Mouse (Mus musculus) limb, embryonic 13.5 days (tissue): Measurements from ENCODE around the gene Adamtsl1. TPM values are rescaled to one million over a fixed set of nuclear protein-coding genes. Genes with fewer than 3 reads are reported as not detected.

Experiments used
- ATAC-seq: fragments of 200-750 bp; cut with Nextera tagmentation; 2 replicates; pipeline ENCODE4 v1.8.0; 2017; ENCODE audit warnings: low read depth, moderate number of reproducible peaks, moderate TSS enrichment; ENCODE audit not compliant: low FRiP score
- H3K27ac ChIP-seq: fragments of 300-500 bp; sonication (generic); 2 replicates; pipeline ENCODE4 v1.5.1; 2015; ENCODE audit warnings: inconsistent platforms, mild to moderate bottlenecking, moderate library complexity
- H3K27me3 ChIP-seq: fragments of 300-500 bp; sonication (generic); 2 replicates; pipeline ENCODE4 v1.6.1; 2015; ENCODE audit warnings: mild to moderate bottlenecking, inconsistent platforms
- H3K36me3 ChIP-seq: fragments of 300-500 bp; sonication (generic); 2 replicates; pipeline ENCODE4 v1.6.1; 2015; ENCODE audit warnings: inconsistent platforms, mild to moderate bottlenecking, moderate library complexity
- H3K4me1 ChIP-seq: fragments of 300-500 bp; sonication (generic); 2 replicates; pipeline ENCODE4 v1.6.1; 2015; ENCODE audit warnings: inconsistent platforms
- H3K4me2 ChIP-seq: fragments of 300-500 bp; sonication (generic); replicated peaks from 2 replicates; pipeline ENCODE4 v1.6.1; 2015; ENCODE audit warnings: inconsistent platforms, mild to moderate bottlenecking, moderate library complexity
- H3K4me3 ChIP-seq: fragments of 300-500 bp; sonication (generic); 2 replicates; pipeline ENCODE4 v1.5.1; 2015; ENCODE audit warnings: moderate library complexity, mild to moderate bottlenecking, inconsistent platforms
- H3K9ac ChIP-seq: fragments of 300-500 bp; sonication (generic); 2 replicates; pipeline ENCODE4 v1.6.1; 2015; ENCODE audit warnings: mild to moderate bottlenecking, inconsistent platforms
- H3K9me3 ChIP-seq: fragments of 300-500 bp; sonication (generic); 2 replicates; pipeline ENCODE4 v1.6.1; 2016; ENCODE audit warnings: inconsistent platforms
- WGBS: fragments of 180-500 bp; shearing (Covaris S2); methylation state at CpG from one replicate; pipeline ENCODE4 v1.1.7; 2015; 5-methylcytosine and 5-hydroxymethylcytosine counted together
- polyA plus RNA-seq: library from polyadenylated mRNA; unstranded; fragments of >200 nt; fragmentation: Nextera tagmentation; extraction: Ambion mirVana; gene quantifications from 2 replicates; pipeline ENCODE4 v1.2.1, GENCODE M21; 2015

The Adamtsl1 gene
- polyA plus RNA-seq, 1 experiment from 2014 or later = 53.2 TPM

DNA sequence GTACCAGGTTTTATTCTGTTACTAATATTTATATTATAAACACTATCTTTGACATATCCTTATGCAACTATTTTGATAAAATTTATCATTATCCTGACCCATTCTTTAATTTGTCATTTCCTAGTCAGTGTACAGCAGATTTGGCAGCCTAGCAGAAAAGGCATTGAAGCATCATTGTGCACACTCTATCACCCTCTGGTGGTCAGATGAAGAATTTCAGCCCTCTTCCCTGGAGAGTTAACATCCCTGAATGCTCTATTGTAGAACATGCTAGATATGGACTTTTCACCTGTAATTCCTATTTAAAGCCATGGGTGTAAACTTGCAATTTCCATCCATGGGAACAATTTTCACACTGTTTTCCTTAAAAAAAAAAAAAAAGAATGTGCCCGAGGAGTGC, 305.2 kb downstream of the Adamtsl1 start:
- no peak overlapping the region for H3K9ac ChIP-seq
- H3K4me1 ChIP-seq = no peaks in the 10 kb centered on the region
- ATAC-seq = no peak
- no peaks in the 10 kb centered on the region for H3K27me3 ChIP-seq
- H3K4me2 ChIP-seq = no peak overlapping the region
- 80% methylated on average over 1 of the region's 1 CpGs for WGBS
- no peaks in the 10 kb centered on the region; the same call in 1 of the 2 replicates for H3K9me3 ChIP-seq
- no peak overlapping the region for H3K27ac ChIP-seq
- no peak overlapping the region for H3K4me3 ChIP-seq
- H3K36me3 ChIP-seq = no peaks in the 10 kb centered on the region

DNA sequence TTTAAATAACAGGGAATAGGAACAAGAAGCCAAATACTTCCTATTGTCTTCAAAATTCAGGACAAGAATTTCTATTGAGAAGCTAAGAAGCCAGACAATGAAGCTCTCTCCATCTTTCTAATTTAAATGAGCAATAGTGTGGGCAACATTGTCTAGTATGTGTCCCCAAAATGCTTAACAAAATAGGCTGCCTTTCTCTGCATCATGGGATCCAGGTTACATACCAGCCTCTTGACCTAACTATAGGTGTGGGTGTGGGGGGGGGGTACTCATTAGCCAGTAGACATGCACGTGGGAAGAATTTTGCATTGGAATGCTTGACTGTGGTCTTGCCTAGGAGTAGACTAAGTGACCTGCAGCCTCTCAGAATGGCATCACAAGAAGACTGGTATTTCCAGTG, 305.9 kb downstream of the Adamtsl1 start:
- no peak for ATAC-seq
- Histone ChIP-seq H3K9me3 (no peaks in the 10 kb centered on the region; the same call in 1 of the 2 replicates), H3K9ac (no peak overlapping the region), H3K4me1 (no peaks in the 10 kb centered on the region), H3K27me3 (no peaks in the 10 kb centered on the region), H3K4me2 (no peak overlapping the region), H3K27ac (no peak overlapping the region), H3K4me3 (no peak overlapping the region), H3K36me3 (no peaks in the 10 kb centered on the region)
- 35% methylated on average over 1 of the region's 1 CpGs for WGBS

DNA sequence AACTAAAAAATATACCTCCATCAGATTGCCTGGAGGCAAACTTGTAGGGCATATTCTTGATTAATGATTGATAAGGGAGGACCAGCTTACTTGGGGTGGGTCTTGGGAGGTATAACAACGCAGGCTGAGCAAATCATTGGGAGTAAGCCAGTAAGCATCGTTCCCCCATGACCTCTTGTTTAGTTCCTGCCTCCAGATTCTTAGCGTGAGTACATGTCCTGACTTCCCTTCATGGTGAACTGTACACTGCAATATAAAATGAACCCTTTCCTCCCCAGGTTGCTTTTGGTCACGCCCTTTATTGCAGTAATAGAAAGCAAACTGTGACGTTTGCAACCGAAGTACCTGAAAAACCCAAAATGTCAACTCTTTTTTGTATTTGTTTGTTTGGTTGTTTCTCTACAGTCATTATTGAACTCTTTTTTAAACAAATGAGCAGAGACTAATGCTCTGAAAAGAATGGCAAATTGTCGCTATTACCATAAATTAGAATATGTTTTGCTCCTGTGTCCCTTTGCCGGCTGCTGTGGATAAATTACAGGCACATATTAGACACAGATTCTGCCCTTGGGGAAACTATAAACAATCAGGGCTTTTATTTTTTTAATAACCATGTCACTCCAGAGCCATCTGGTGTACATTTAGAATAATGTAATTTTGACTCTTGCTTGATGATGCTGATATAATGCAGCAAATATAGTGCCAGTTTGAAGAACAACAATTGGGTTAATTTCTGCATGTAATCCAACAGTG, 310.2 kb downstream of the Adamtsl1 start:
- 47% methylated on average over 8 of the region's 8 CpGs for WGBS
- H3K9ac ChIP-seq = no peak overlapping the region
- H3K4me2 ChIP-seq = no peak overlapping the region
- H3K27ac ChIP-seq = no peak overlapping the region
- no peaks in the 10 kb centered on the region for H3K4me1 ChIP-seq
- H3K4me3 ChIP-seq = no peak overlapping the region
- no peaks in the 10 kb centered on the region; the same call in 1 of the 2 replicates for H3K9me3 ChIP-seq
- H3K27me3 ChIP-seq = no peaks in the 10 kb centered on the region
- ATAC-seq = no peak
- H3K36me3 ChIP-seq = no peaks in the 10 kb centered on the region

DNA sequence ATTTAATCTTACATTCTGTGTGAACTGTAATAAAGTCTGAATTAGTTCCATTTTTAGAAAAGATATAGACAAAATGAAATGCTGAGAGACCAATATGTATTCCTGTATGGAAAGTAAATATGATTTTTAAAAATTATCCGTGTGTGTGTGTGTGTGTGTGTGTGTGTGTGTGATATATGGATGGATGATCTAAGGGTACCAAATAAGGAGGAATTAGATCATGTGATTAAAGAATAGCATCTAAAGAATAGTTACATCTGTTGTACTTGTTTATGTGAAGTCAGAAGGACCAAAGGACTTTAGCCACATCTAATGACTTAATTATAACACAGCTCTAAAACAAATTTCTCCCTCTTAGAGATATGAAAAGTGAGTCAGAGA, 310.7 kb downstream of the Adamtsl1 start:
- no peak overlapping the region for H3K9ac ChIP-seq
- H3K27me3 ChIP-seq = no peaks in the 10 kb centered on the region
- H3K27ac ChIP-seq = no peak overlapping the region
- H3K4me3 ChIP-seq = no peak overlapping the region
- no peak overlapping the region for H3K4me2 ChIP-seq
- H3K4me1 ChIP-seq = no peaks in the 10 kb centered on the region
- no peaks in the 10 kb centered on the region for H3K36me3 ChIP-seq
- 66% methylated on average over 1 of the region's 1 CpGs for WGBS
- no peaks in the 10 kb centered on the region; the same call in 1 of the 2 replicates for H3K9me3 ChIP-seq
- ATAC-seq = no peak

DNA sequence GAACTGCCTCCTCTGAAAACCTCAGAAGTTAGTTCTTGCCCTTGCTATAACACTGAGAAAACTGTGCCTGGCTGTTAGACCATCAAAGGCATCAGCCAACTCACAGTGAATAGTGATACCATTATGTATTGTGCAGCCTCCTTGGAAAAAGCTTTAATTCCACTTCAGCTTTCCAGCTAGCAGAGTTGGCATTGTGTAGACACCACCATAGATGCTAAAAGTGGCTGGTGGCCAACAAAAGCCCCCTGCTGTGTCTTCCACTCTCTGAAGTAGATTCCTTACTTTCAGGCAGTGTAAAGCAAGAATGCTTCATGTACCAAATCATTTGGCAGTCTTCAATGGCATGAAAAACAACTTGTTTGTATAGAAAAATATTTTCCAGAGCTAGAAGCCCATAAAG, 323.1 kb downstream of the Adamtsl1 start:
- ATAC-seq = peak; percentile 57; the same call in 1 of the 2 replicates
- Histone ChIP-seq H3K9ac (no peak overlapping the region), H3K27ac (no peak overlapping the region; the same call in 1 of the 2 replicates), H3K9me3 (no peaks in the 10 kb centered on the region), H3K36me3 (no peaks in the 10 kb centered on the region), H3K4me2 (no peak overlapping the region), H3K27me3 (no peaks in the 10 kb centered on the region), H3K4me1 (peaks cover 31% of the 10 kb centered on the region), H3K4me3 (no peak overlapping the region)

DNA sequence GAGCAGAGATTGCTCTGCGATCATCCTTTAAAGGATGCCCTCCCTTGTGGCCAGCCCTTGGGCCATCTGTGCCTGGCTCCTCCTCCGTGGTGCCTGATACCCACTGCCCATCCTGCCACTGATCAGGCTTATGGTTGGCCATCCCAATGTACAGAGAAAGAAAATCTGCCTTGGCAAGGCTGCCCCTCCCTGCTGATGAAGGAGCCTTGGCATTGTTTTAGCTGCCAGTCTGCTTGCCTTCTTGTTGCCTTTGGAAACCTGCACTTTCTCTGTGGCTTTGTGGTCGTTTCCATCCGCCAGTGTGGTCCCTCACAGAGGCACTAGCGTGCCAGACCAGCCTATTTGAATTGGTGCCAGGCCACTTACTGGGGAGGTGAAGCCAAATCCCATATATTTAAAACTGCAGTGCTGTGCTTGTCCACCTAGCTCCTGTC, 323.6 kb downstream of the Adamtsl1 start:
- WGBS = 34% methylated on average over 5 of the region's 5 CpGs

DNA sequence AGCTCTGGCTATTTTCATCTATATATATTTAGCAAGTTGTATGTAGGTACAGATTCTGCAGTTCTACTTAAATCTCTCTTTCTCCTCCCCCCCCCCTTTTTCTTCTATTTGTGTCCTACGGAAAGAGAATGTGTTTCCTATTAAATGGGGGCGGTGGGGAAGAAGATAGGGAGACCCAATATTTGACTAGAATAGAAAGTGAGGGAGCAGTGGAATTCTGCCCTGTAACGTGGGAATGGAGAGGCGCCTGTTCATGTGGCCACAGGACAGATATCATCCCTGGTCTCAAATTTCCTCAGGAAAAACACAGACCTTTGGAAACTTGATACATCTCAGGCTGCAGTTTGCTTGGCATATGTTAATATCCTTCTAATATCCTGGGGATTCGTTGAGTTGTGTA, 324.1 kb downstream of the Adamtsl1 start:
- ATAC-seq = peak; percentile 29; the same call in 1 of the 2 replicates
- peak overlapping the region; percentile 21 for H3K4me2 ChIP-seq
- H3K9ac ChIP-seq = no peak overlapping the region
- H3K27ac ChIP-seq = no peak overlapping the region
- no peaks in the 10 kb centered on the region for H3K36me3 ChIP-seq
- WGBS = 35% methylated on average over 5 of the region's 5 CpGs
- no peaks in the 10 kb centered on the region for H3K27me3 ChIP-seq
- H3K9me3 ChIP-seq = no peaks in the 10 kb centered on the region
- peaks cover 34% of the 10 kb centered on the region for H3K4me1 ChIP-seq
- H3K4me3 ChIP-seq = no peak overlapping the region

More for the DNA sequence above, 323.6 kb downstream of the Adamtsl1 start:
- Histone ChIP-seq H3K36me3 (no peaks in the 10 kb centered on the region), H3K27me3 (no peaks in the 10 kb centered on the region), H3K27ac (peak overlapping the region; percentile 63), H3K4me3 (no peak overlapping the region), H3K4me1 (peaks cover 34% of the 10 kb centered on the region), H3K9me3 (no peaks in the 10 kb centered on the region), H3K9ac (no peak overlapping the region), H3K4me2 (0 out of 2 replicates have a peak overlapping the region, but pooled peaks have one; percentile 3)
- ATAC-seq = peak; percentile 84

DNA sequence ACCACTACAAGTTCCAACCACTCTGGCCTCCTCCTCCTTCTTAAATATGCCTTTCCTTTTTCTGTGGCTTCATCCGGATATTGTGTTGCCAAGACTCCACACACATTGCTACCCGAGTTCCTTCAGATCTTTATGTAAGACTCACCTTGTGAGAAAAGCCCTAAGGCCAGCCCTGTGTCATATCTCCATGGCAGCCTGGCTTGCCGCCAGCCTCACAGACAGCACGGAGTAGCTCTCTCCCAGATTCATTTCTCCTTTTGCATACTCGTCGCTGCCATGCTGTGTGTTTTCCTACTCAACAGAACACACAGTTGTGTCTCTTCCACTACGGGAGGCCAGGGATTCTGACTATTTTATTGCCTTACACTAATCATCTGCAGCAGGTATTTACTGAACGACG, 328.1 kb downstream of the Adamtsl1 start:
- Histone ChIP-seq H3K36me3 (no peaks in the 10 kb centered on the region), H3K4me2 (no peak overlapping the region), H3K27ac (no peak overlapping the region), H3K4me1 (peaks cover 35% of the 10 kb centered on the region), H3K9ac (no peak overlapping the region), H3K9me3 (no peaks in the 10 kb centered on the region), H3K27me3 (no peaks in the 10 kb centered on the region), H3K4me3 (no peak overlapping the region)
- ATAC-seq = no peak
- 49% methylated on average over 9 of the region's 9 CpGs for WGBS

DNA sequence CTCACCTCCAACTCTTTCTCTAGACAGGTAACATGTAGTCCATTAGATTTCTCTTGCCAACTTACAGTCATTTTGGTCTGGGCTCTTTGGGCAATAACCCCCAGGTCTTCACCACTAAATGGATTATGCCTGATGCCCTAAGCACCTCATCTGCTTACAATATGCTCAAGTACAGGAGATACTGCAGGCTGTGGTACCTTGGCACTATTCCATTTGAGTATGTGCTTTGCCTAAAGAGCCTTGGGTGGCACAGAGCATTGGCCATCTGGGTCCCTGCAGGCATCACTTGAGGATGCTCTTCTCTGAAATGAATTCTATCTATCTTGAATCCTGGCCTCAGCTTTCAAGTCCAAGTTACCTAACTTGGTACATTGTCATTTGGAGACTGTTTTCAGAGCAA, 330.4 kb downstream of the Adamtsl1 start:
- Histone ChIP-seq H3K9me3 (no peaks in the 10 kb centered on the region), H3K4me3 (no peak overlapping the region), H3K9ac (no peak overlapping the region), H3K27me3 (no peaks in the 10 kb centered on the region), H3K4me2 (no peak overlapping the region), H3K36me3 (no peaks in the 10 kb centered on the region), H3K4me1 (peaks cover 18% of the 10 kb centered on the region), H3K27ac (no peak overlapping the region)
- ATAC-seq = no peak

DNA sequence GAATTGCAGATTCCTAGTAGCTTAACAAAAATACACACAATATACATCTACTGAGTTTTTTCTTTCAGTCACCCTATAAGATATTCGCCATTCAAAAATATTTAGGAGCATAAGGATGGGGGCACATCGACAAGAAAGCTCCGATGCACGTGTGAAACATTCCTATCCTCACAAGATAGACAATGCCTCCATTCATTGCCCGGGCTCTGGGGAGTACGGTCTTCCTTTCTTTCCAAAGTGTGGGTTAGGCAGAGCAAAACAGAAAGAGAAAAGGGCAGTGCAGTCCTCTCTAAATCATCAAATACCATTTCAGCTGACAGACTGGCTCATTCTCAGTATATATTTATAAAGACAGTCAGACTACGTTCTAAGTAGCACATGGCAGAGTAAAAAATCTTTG, 332.0 kb downstream of the Adamtsl1 start:
- Histone ChIP-seq H3K27ac (no peak overlapping the region), H3K9me3 (no peaks in the 10 kb centered on the region), H3K27me3 (no peaks in the 10 kb centered on the region), H3K36me3 (no peaks in the 10 kb centered on the region), H3K4me1 (peaks cover 18% of the 10 kb centered on the region), H3K4me3 (no peak overlapping the region), H3K4me2 (no peak overlapping the region), H3K9ac (no peak overlapping the region)
- 65% methylated on average over 7 of the region's 7 CpGs for WGBS
- ATAC-seq = no peak

DNA sequence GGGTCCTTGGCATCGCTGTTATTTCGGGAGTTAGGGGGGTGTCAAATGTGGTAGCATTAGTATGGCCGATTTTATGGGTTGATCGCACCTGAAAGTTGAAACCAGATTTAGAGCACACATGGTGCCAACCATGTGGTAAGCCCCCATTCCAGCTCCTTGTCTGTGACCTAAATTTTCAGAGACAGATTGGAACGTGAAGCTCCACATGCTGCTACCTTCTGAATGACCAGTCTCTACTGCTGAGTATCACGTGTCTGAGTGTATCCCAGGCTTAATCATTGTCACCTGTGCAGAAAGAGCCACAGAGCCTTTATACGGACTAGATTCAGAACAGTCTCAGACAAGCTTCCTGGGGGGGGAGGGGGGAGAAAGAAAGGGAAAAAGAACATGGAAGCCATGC, 339.4 kb downstream of the Adamtsl1 start:
- Histone ChIP-seq H3K4me2 (no peak overlapping the region), H3K9me3 (no peaks in the 10 kb centered on the region), H3K9ac (no peak overlapping the region), H3K4me1 (peaks cover 9% of the 10 kb centered on the region), H3K4me3 (no peak overlapping the region), H3K27me3 (no peaks in the 10 kb centered on the region), H3K36me3 (no peaks in the 10 kb centered on the region), H3K27ac (no peak overlapping the region)
- no peak for ATAC-seq
- WGBS = 50% methylated on average over 7 of the region's 7 CpGs

DNA sequence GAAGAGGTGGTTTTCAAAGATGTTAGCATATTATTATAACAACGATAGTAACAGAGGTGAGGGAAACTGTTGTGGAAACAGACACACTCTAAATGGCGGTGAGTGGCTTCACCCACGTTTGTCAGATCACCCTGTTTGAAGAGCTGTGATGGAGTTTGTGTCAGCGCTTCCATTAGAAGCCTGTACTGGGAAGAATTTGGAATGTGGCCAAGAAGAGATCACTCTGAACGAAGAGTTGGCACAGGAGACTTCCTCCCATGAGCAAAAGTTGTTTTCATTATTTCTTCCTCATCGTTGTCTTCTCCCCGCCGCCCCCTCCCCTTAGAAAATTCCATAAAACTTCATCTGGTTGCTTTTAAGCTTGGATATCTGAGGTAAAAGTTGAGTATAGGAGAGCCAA, 340.5 kb downstream of the Adamtsl1 start:
- Histone ChIP-seq H3K4me2 (no peak overlapping the region), H3K9me3 (no peaks in the 10 kb centered on the region), H3K27me3 (no peaks in the 10 kb centered on the region), H3K36me3 (no peaks in the 10 kb centered on the region), H3K4me3 (no peak overlapping the region), H3K9ac (no peak overlapping the region), H3K27ac (no peak overlapping the region), H3K4me1 (peaks cover 9% of the 10 kb centered on the region)
- ATAC-seq = no peak
- 57% methylated on average over 8 of the region's 8 CpGs for WGBS

DNA sequence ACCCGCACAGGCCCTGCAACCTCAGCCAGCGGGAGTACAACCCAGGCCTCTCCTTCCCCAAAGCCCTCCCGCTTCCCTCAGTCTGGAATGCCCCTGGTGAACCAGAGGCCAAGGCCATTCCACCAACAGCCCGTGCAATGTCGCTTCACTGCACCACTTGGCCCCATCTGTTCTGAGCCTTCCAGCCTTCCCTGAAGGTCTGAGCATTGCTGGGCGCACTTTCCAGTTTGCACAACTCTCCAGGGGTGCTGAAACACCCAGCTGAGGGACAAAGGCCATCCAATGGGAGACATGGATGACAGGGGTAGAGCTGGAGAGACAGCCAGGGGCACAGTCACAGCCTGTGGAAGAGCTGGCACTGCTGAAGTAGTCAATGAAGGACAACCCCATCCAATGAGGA, 365.4 kb downstream of the Adamtsl1 start:
- no peaks in the 10 kb centered on the region for H3K9me3 ChIP-seq
- no peak overlapping the region for H3K4me3 ChIP-seq
- H3K36me3 ChIP-seq = no peaks in the 10 kb centered on the region
- H3K27me3 ChIP-seq = 0 out of 2 replicates have a peak, but pooled peaks cover 7% of the 10 kb centered on the region
- 62% methylated on average over 6 of the region's 6 CpGs for WGBS
- H3K4me1 ChIP-seq = peaks cover 16% of the 10 kb centered on the region
- no peak overlapping the region for H3K27ac ChIP-seq
- no peak for ATAC-seq
- H3K9ac ChIP-seq = no peak overlapping the region
- H3K4me2 ChIP-seq = no peak overlapping the region
